Mouse (Mus musculus): ENCODE measurements around the gene Dlx1. TPM values are rescaled to one million over a fixed set of nuclear protein-coding genes. Genes with fewer than 3 reads are reported as not detected.

Dlx1 gene
- polyA plus RNA-seq (2012; rRNA removed; ENCODE audit: low replicate concordance): 0.24 and 0.74 TPM in 2 replicates

DNA sequence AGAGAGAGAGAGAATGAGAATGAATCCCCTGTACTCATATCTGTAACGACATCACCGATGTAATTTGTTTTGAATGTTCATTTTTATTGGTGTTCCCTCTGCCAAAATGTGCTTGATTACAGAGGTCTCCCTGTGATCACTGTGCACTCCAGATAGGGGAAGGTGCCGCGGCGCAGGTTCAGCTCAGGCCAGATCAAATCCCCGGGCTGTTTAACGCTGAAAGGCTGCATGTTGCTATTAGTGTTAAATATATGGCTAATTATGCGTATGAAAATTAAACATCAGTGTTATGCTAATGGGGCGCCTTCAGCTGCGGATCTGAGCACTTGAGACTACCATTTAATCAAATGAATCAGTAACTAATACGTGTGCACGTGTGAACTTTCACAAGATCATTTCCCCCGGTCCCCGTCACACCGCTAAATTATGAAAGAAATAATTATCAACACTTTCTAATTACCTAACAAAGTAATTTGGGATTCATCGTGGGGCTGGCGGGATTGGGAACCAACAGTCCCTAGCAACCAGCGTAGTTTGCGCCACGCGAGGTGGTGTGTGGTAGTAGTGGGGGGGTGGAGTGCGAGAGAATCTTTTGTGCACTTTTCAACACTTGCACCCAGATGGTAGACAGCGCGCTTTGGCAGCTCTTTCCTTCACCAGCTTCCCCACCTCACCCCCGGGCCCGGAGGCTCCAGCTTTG lies at the start of gene Dlx1:
TSS of gene Dlx1 (plus strand) at position 100 of the 700 bp plus-strand sequence.

DNA sequence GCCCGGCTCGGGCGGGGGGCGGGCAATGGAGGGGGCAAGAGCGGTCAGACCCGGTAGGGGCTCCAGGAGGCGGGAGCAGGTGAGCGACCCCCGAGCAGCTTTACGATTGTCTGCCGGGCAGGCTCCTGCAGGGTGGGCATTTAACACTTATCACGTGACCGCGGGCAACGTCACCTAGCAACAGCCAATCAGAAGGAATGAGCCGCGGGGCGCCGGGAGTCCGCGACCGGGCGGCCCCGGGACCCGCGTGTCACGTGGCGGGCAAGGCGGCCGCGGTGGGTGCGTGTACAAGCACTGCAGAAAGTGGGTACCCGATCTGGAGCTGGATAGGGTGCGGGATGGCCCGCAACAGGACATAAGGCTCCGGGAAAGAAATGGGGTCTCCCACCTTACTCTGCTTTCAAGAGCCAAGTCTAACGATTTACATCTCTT lies 18.7 kb downstream of the Dlx1 start, which contains the start of gene Dlx2:
TSS of gene Dlx2 (minus strand) at position 115 of the 432 bp plus-strand sequence.

Other genes starting within 250 kb of the Dlx1 start
- gene Slc25a12, start 160.4 kb upstream of the Dlx1 start, polyA plus RNA-seq (2012; rRNA removed; ENCODE audit: low replicate concordance): 9.8 and 12.2 TPM in 2 replicates
- 0.36 and 0.50 TPM in 2 replicates for gene Hat1, start 139.2 kb upstream of the Dlx1 start, polyA plus RNA-seq (2012; rRNA removed; ENCODE audit: low replicate concordance)
- 3.4 and 3.6 TPM in 2 replicates for gene Metap1d, start 74.8 kb upstream of the Dlx1 start, polyA plus RNA-seq (2012; rRNA removed; ENCODE audit: low replicate concordance)
- 0.58 TPM in 2 replicates for gene Dlx2, start 18.6 kb downstream of the Dlx1 start, polyA plus RNA-seq (2012; rRNA removed; ENCODE audit: low replicate concordance)
- gene Itga6, start 217.5 kb downstream of the Dlx1 start, polyA plus RNA-seq (2012; rRNA removed; ENCODE audit: low replicate concordance): 16.3 and 19.3 TPM in 2 replicates